Mouse (Mus musculus): Measurements from ENCODE around the gene Bcl2l12. TPM values are rescaled to one million over a fixed set of nuclear protein-coding genes. Genes with fewer than 3 reads are reported as not detected.

The Bcl2l12 gene
- total RNA-seq, 1 experiment from 2014 or later: 16.1 TPM

DNA sequence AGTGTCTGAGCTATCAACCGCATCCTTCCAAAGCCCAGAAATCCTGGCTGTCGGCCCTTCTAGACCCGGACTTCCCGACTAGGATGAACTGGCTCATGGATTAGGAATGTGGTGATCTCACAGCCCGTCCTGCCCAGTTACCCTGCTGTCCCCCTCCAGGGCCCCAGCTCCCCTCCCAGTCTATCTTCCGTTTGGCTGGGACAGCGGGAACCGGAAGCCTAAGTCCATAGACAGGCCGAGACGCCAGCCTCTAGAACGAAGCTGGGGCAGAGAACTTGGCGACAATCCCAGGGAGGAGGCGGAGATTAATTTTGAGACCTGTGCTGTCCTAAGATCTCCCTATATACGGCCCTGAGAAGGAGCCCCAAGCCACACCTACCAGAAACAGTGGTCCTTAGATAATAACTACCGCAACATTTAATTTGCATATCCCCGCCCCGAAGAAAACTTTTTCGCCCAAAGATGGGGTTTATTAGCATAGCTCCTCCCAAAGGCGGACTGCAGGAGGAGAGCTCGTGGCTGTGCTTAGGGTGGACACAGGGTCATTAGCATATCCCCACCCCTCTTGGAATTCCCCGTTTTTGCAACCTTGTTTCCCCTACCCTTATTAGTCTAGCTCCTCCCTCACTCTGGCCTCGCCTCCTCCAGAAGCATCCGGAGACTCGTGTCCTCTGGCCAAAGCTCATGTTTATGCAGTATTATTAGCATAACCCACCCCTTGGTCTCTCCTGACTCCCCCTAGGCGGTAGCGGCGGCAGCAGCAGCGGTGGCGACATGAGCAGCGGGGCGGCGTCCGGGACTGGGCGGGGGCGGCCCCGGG lies 18.9 kb upstream of the Bcl2l12 start, which contains the start of gene Rras:
Gene Rras (plus strand): TSS at position 720 of the 820 bp plus-strand sequence.
- DNase-seq: peak; percentile 93

DNA sequence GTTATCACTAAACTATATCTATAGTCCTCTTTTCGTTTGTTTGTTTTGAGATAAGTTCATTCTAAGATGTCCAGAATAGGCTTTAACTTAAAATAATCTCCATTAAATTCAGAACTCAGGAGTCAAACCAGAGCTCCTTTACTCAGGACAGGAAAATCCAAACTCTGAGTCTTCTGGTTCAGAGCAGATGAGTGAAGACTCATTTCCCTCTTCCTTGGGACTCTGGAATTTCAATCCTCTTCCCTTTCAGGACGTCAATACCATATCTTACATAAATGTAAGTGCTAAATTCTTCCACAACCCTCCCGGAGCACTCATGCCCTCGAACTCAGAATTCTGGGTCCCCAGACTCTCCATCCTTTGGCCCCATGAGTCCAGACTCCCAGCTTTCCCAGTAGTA lies 18.2 kb upstream of the Bcl2l12 start:
- DNase-seq: no peak

- peak; percentile 99 for DNase-seq
Observed at GRCm38 (mm10) chr7:45015957-45016612, 17.6 kb upstream of the Bcl2l12 start, which contains the start of gene Scaf1. Gene Scaf1 (minus strand): TSS chr7:45016363.

DNA sequence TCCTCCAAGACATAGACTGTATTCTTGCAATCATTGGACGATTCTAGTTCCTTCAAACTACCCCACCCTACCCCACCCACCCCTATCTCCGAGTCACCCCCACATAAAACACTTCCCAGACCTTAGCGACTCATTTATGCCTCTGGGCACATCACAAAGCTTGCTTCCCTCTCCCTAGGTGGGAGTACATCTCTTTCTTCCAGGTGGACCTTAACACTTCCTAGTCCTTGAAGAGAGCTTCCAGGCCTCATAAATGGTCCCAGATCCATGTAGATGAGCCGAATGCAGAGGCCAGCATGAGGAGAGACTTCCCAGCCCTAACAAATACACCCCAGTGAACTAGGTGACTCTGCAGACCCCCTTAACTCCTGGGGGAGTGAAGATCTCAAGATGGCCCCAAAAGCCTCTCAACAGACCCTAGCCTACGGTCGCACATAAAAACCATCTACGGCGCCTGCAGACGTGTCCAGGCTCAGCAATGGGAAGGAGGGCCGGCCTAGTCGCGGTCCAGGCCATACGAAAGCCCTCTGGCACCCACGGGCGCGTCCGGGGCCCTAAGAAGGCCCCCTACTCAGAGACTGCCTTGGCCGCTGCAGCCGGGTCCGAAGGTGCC lies 16.9 kb upstream of the Bcl2l12 start:
- no peak for DNase-seq

DNA sequence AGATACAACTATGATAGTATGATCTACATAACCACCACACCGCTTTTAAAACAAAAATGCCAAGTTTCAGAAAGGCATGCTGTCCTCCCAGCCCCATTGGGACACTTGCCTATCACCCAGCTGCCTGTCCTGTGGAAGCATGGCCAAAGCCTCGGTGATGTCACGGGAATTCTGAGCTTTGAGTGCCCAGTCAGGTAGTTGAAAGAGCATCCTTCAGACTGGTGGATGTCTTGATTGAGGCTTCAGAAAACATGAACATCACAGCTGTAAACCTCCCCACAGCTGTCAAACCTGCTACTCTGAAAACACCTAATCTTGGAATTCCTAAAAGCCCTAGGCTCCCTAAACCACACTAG lies 15.6 kb upstream of the Bcl2l12 start:
- DNase-seq: no peak

GRCm38 (mm10) chr7:45013366-45014095 lies 15.0 kb upstream of the Bcl2l12 start:
- no peak for DNase-seq

DNA sequence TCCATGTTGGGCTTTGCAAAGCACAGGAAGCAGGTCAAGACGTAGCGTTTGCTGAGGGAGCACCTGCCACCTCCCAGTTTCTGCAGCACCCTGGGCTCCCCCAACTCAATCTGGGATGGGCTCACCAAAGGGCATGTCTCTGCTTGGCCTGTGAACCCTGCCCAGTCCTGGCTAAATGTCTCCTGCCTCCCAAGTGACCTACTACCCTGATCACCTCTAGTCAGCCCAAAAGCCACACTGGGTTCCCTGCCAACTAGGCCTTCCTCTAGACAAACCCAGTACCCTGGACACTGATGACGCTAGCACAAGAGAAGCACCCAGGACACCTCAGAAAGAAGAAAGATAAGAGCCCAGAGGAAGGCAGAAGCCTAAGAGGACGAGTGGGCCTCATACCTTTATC lies 14.3 kb upstream of the Bcl2l12 start:
- no peak for DNase-seq

DNA sequence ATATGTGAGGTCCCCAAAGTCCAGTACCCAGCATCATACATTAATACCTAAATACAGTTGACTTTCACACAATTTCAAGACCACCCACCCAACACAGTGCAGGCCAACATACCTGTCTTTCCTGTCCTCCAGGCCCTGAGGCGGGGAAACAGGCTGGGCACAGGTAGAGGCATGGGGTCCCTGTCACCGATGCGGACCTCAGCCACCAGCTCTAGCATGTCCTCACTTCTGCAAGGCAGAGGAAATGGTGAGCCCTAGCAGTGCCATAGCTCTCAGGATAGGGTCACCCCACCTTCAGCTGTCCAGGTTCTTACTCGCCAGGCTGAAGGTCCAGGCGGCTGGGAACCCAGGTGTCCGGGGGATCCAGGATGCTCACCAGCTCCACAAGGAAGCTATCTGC lies 13.5 kb upstream of the Bcl2l12 start:
- no peak for DNase-seq

DNA sequence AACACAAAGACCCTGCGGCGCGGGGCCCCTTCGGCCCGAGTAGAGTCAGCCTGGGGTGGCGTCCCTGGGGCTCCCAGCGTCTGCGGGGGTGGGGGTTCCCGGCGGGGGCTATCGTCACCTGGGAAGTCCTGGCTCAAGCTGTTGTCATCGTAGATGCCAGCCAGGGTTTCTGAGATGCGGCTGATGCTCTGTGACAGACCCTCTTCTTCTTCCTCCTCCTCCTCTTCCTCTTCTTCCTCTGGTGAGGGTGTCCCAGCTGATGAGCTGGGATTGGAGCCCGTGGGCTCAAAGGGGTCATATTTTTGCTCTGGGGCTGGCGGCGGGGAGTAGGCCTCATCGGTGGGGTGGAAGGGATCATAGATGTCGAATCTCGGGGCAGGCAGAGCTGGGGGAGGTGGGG lies 9.9 kb upstream of the Bcl2l12 start:
- DNase-seq: no peak

DNA sequence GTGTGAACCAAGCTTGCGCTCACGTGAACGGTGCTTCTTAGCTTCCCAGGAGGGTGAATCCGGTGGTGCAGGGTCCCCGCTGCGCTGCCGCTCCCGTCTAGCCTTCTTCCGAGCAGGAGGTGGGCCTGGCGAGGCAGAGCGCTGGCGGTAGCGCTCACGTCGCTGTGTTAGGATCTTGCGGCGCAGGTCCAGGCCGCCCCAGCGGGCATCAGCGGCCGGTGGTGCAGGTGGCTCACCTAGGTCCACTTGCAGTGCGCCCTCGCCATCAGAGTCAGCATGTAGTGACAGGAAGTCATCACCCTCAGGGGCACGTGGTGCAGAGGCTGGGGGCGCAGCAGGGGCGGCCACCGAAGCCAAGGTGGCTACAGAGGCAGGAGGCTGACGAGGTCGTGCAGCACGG lies 9.3 kb upstream of the Bcl2l12 start:
- DNase-seq: no peak

DNA sequence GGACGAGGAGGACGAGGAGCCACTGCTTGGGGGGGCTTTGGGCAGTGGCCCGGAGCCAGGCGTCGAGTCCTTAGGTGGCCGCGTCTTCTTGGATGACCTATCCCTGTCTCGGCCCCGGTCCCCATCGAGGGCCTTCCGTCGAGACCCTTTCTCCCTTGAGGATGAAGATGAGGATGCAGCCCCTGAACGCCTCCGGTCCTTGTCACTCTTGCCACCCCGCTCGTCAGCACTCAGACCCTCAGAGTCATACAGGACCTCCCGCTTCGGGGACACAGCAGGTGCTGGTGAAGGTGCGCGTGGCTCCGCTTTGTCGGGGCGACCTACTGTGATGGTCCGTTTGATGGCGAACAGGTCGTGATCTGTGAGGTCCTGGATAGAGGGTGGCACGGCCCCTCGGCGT lies 8.6 kb upstream of the Bcl2l12 start:
- DNase-seq: no peak

- no peak for DNase-seq
Observed at GRCm38 (mm10) chr7:45006503-45006902, 8.0 kb upstream of the Bcl2l12 start.

DNA sequence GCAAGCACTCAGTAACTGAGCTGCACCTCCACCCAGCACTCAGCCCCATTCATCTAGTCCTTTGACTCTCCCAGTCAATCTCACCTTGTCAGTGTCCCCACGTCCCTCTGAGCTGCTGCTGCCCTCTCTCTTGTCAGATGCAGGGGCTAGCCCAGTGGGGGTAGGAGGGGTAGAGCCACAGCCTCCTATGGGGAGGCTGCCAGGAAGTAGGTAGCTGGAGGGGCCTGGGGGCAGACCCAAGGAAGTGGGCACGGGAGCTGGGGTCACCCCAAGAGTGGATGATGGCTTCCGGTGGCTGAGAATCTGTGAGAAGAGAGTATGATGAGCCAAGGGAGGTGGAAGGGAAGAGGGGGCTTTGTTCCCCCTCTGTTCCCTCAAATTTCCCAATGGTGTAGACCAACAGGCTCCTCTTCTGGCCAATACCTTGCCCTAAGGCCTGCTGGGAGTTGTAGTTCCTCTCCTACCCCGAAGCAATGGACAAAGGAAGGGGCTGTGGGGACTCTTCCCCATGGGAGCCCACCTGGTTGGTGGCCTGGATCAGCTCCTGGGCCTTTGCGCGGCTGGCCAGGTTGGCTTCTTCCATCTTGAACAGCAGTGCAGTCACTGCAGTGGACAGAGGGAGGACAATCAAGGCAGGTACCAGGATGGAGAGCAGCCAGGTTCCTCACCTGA lies 6.9 kb upstream of the Bcl2l12 start:
- no peak for DNase-seq

GRCm38 (mm10) chr7:45004546-45004945 lies 6.0 kb upstream of the Bcl2l12 start:
- no peak for DNase-seq

- DNase-seq: peak; percentile 67
Observed at GRCm38 (mm10) chr7:45002440-45002839, 3.9 kb upstream of the Bcl2l12 start.

DNA sequence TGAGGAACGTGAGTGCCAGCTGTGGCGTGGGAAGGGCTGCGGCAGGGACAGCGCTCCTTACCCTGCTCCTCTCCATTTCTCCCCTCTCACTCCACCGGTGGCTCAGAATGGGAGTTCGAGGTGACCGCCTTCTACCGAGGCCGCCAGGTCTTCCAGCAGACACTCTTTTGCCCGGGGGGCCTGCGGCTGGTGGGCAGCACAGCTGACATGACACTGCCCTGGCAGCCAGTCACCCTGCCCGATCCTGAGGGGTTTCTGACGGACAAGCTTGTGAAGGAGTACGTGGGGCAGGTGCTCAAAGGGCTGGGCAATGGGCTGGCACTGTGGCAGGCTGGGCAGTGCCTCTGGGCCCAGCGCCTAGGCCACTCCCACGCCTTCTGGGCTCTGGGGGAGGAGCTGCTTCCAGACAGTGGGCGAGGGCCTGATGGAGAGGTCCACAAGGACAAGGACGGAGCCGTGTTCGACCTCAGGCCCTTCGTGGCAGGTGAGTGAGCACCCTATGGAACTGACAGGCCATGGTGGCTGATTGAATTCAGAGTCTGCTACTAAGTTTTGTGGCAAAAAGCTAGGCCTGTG lies 2.1 kb upstream of the Bcl2l12 start:
- peak; percentile 44 for DNase-seq

DNA sequence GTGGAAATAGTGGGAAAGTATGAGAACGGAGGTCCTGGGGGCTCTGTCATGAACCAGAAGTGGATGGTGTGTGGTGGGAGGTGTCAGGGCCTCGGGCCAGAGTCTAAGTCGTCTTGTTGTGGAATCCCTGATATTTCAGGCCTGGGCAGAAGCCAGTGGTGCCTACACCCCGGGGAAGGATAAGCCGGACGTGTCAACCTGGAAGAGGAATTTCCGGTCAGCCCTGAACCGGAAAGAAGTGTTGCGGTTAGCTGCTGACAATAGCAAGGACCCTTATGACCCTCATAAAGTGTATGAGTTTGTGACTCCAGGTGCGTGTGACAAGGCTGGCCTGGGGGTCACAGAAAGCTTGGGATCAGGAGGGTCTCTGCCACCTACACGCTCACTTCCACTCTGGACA lies 1.2 kb upstream of the Bcl2l12 start:
- peak; percentile 40 for DNase-seq

GRCm38 (mm10) chr7:44997940-44998428 lies 528 bp downstream of the Bcl2l12 start:
- DNase-seq: no peak

- DNase-seq: peak; percentile 98
Observed at GRCm38 (mm10) chr7:44997231-44997939, 1.1 kb downstream of the Bcl2l12 start, which contains the start of gene Irf3. Gene Irf3 (plus strand): TSS chr7:44997648.

- no peak for DNase-seq
Observed at GRCm38 (mm10) chr7:44996672-44997071, 1.8 kb downstream of the Bcl2l12 start.

All from adrenal gland, postnatal 14 days (tissue).